Mouse (Mus musculus) stomach, embryonic 15.5 days (tissue): ENCODE results near the gene Eif4g1. TPM values are rescaled to one million over a fixed set of nuclear protein-coding genes. Genes with fewer than 3 reads are reported as not detected.
A peak's percentile ranks its signal among the peaks of the same experiment; 100 is the strongest.
"Not testable (repeated sequence)": the region's sequence is repeated elsewhere in the genome, so short reads cannot be mapped to it uniquely, and the experiment has no call there.

Source experiments
- ATAC-seq: fragments of 200-750 bp; cut with Nextera tagmentation; 2 replicates; pipeline ENCODE4 v1.8.0; 2017; ENCODE audit warnings: low read depth, moderate number of reproducible peaks, moderate TSS enrichment; ENCODE audit not compliant: insufficient read depth, low FRiP score
- H3K27ac ChIP-seq: fragments of 300-500 bp; sonication (generic); 2 replicates; pipeline ENCODE4 v1.5.1; 2015; ENCODE audit warnings: mild to moderate bottlenecking, inconsistent platforms
- H3K27me3 ChIP-seq: fragments of 300-500 bp; sonication (generic); replicated peaks from 2 replicates; pipeline ENCODE4 v1.6.1; 2015; ENCODE audit warnings: inconsistent platforms
- H3K36me3 ChIP-seq: fragments of 300-500 bp; sonication (generic); 2 replicates; pipeline ENCODE4 v1.6.1; 2015; ENCODE audit warnings: inconsistent platforms
- H3K4me1 ChIP-seq: fragments of 300-500 bp; sonication (generic); 2 replicates; pipeline ENCODE4 v1.6.1; 2015; ENCODE audit warnings: inconsistent platforms
- H3K4me2 ChIP-seq: fragments of 300-500 bp; sonication (generic); 2 replicates; pipeline ENCODE4 v1.6.1; 2015; ENCODE audit warnings: mild to moderate bottlenecking, inconsistent platforms
- H3K4me3 ChIP-seq: fragments of 300-500 bp; sonication (generic); replicated peaks from 2 replicates; pipeline ENCODE4 v1.5.1; 2015; ENCODE audit warnings: inconsistent platforms
- H3K9ac ChIP-seq: fragments of 300-500 bp; sonication (generic); 2 replicates; pipeline ENCODE4 v1.6.1; 2015; ENCODE audit warnings: inconsistent platforms
- H3K9me3 ChIP-seq: fragments of 300-500 bp; sonication (generic); 2 replicates; pipeline ENCODE4 v1.6.1; 2016; ENCODE audit warnings: inconsistent platforms
- WGBS: fragments of 180-500 bp; shearing (Covaris S2); methylation state at CpG from one replicate; pipeline ENCODE4 v1.1.7; 2015; 5-methylcytosine and 5-hydroxymethylcytosine counted together
- polyA plus RNA-seq: library from polyadenylated mRNA; unstranded; fragments of >200 nt; fragmentation: Nextera tagmentation; extraction: Ambion mirVana; gene quantifications from 2 replicates; pipeline ENCODE4 v1.2.1, GENCODE M21; 2015

The Eif4g1 gene
- 168 and 190 TPM in 2 replicates for polyA plus RNA-seq

- H3K4me3 ChIP-seq, ATAC-seq, H3K36me3 ChIP-seq, H3K27me3 ChIP-seq, H3K4me1 ChIP-seq, H3K9me3 ChIP-seq, H3K9ac ChIP-seq, H3K4me2 ChIP-seq, H3K27ac ChIP-seq: not testable (repeated sequence)
- WGBS, result 94% methylated on average over 6 of the region's 6 CpGs
Observed at GRCm38 (mm10) chr16:20668013-20668412, at the start of gene Eif4g1. TSS of gene Eif4g1 (plus strand) at chr16:20668313.

- 3% methylated on average over 81 of the region's 83 CpGs for WGBS
- ATAC-seq, result peak; percentile 56; the same call in 1 of the 2 replicates
- peak overlapping the region; percentile 67 for H3K4me3 ChIP-seq
- peaks cover 32% of the 10 kb centered on the region for H3K27me3 ChIP-seq
- H3K9ac ChIP-seq, result no peak overlapping the region
- H3K27ac ChIP-seq, result no peak overlapping the region
- H3K4me1 ChIP-seq, result peaks cover 24% of the 10 kb centered on the region
- H3K9me3 ChIP-seq, result no peaks in the 10 kb centered on the region
- H3K36me3 ChIP-seq, result no peaks in the 10 kb centered on the region
- peak overlapping the region; percentile 97 for H3K4me2 ChIP-seq
Observed at GRCm38 (mm10) chr16:20619541-20620398, 48.3 kb upstream of the Eif4g1 start.

DNA sequence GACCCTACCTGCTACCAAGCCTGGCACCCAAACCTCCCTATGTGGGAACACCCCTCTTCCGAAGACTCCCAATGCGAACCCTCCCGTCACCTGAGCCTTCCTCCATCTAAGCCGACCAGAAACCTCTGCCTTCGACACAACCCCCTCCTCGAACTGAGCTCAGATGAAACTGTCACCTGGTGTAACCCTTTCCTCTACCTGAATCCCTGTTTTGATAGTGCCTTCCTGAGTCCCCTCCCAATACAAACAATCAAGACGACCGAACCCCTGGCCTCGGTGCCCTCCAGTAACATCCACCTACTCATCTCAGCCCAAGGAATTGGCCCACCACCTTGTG, 47.7 kb upstream of the Eif4g1 start:
- no peak for ATAC-seq
- H3K9me3 ChIP-seq, result no peaks in the 10 kb centered on the region

GRCm38 (mm10) chr16:20620751-20621190, 47.3 kb upstream of the Eif4g1 start:
- H3K9me3 ChIP-seq, result no peaks in the 10 kb centered on the region
- H3K4me1 ChIP-seq, result peaks cover 24% of the 10 kb centered on the region
- H3K4me3 ChIP-seq, result peak overlapping the region; percentile 67
- 0% methylated on average over 32 of the region's 32 CpGs for WGBS
- H3K27ac ChIP-seq, result no peak overlapping the region
- H3K36me3 ChIP-seq, result no peaks in the 10 kb centered on the region
- peaks cover 32% of the 10 kb centered on the region for H3K27me3 ChIP-seq
- peak overlapping the region; percentile 97 for H3K4me2 ChIP-seq
- H3K9ac ChIP-seq, result peak overlapping the region; percentile 10; the same call in 1 of the 2 replicates
- ATAC-seq, result no peak

More for the DNA sequence above, 47.7 kb upstream of the Eif4g1 start:
- WGBS, result 3% methylated on average over 9 of the region's 9 CpGs
- Histone ChIP-seq H3K36me3 (no peaks in the 10 kb centered on the region), H3K27ac (no peak overlapping the region), H3K9ac (no peak overlapping the region), H3K4me2 (peak overlapping the region; percentile 97), H3K27me3 (peaks cover 32% of the 10 kb centered on the region), H3K4me3 (peak overlapping the region; percentile 67), H3K4me1 (peaks cover 24% of the 10 kb centered on the region)

DNA sequence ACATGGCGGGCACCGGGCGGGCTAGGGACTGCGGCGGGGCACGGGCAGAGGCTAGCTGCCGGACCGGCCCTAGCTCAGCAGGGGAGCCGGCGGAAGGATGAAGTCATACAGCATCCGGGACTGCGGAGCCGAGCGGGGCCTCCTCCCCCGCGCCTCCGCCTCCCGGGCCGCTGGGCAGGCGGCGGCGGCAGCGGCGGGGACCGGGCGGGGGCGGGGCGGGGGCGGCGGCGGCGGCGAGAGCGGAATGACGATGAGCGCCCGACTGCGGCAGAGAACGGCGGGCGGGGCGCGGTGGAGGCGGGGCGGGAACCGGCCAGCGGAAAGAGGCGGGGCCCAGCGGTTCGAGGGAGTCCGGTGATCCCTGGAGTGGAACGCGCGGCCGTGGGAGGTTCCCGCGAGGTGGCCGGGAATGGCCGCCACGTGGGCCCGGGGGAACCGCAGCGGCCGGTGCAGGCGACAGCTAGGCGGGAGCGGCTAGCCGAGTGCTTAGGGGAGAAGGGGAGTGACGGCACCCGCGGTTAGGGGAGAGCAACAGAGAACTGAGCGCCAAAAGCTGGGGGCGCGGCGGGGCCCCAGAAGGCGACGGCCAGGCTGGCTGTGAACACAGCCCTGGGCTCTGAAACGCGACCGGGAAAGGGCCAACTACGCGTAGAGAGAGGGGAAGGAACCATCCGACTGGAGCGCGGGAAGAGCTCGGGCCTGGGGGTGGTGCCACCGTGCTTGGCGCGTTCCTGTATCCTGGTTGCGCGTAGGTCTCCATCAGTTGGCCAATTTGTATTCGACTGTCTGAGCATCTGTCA, 46.7 kb upstream of the Eif4g1 start, which contains the start of gene Camk2n2:
Gene Camk2n2, minus strand, starts transcription at position 97 of the 800 bp plus-strand sequence.
- peak; percentile 50; the same call in 1 of the 2 replicates for ATAC-seq
- H3K4me2 ChIP-seq, result peak within 1 kb of the TSS; percentile 97
- H3K36me3 ChIP-seq, result no peaks in the 10 kb centered on the region
- 1% methylated on average over 71 of the region's 92 CpGs for WGBS
- peak within 1 kb of the TSS; percentile 45; the same call in 1 of the 2 replicates for H3K9ac ChIP-seq
- peaks cover 32% of the 10 kb centered on the region for H3K27me3 ChIP-seq
- H3K4me1 ChIP-seq, result peaks cover 24% of the 10 kb centered on the region
- no peaks in the 10 kb centered on the region for H3K9me3 ChIP-seq
- peak within 1 kb of the TSS; percentile 67 for H3K4me3 ChIP-seq
- H3K27ac ChIP-seq, result peak within 1 kb of the TSS; percentile 14; the same call in 1 of the 2 replicates

GRCm38 (mm10) chr16:20621991-20622685, 46.0 kb upstream of the Eif4g1 start:
- Histone ChIP-seq H3K36me3 (no peaks in the 10 kb centered on the region), H3K27ac (0 out of 2 replicates have a peak overlapping the region, but pooled peaks have one; percentile 14), H3K9ac (0 out of 2 replicates have a peak overlapping the region, but pooled peaks have one; percentile 20), H3K4me2 (peak overlapping the region; percentile 97), H3K27me3 (peaks cover 32% of the 10 kb centered on the region), H3K4me1 (peaks cover 24% of the 10 kb centered on the region), H3K9me3 (no peaks in the 10 kb centered on the region), H3K4me3 (peak overlapping the region; percentile 67)
- WGBS, result under 1% methylated on average over 37 of the region's 37 CpGs
- peak; percentile 28; the same call in 1 of the 2 replicates for ATAC-seq

- H3K4me3 ChIP-seq, result no peak overlapping the region
- ATAC-seq, result no peak
- H3K27me3 ChIP-seq, result peaks cover 32% of the 10 kb centered on the region
- H3K9ac ChIP-seq, result no peak overlapping the region
- H3K36me3 ChIP-seq, result no peaks in the 10 kb centered on the region
- WGBS, result 52% methylated on average over 2 of the region's 2 CpGs
- no peak overlapping the region for H3K27ac ChIP-seq
- no peaks in the 10 kb centered on the region for H3K9me3 ChIP-seq
- H3K4me2 ChIP-seq, result no peak overlapping the region
- peaks cover 24% of the 10 kb centered on the region for H3K4me1 ChIP-seq
Observed at GRCm38 (mm10) chr16:20623211-20623610, 44.9 kb upstream of the Eif4g1 start.

- peaks cover 8% of the 10 kb centered on the region; the same call in 1 of the 2 replicates for H3K4me1 ChIP-seq
- no peak overlapping the region for H3K4me2 ChIP-seq
- 54% methylated on average over 11 of the region's 11 CpGs for WGBS
Observed at GRCm38 (mm10) chr16:20628871-20629391, 39.2 kb upstream of the Eif4g1 start.

DNA sequence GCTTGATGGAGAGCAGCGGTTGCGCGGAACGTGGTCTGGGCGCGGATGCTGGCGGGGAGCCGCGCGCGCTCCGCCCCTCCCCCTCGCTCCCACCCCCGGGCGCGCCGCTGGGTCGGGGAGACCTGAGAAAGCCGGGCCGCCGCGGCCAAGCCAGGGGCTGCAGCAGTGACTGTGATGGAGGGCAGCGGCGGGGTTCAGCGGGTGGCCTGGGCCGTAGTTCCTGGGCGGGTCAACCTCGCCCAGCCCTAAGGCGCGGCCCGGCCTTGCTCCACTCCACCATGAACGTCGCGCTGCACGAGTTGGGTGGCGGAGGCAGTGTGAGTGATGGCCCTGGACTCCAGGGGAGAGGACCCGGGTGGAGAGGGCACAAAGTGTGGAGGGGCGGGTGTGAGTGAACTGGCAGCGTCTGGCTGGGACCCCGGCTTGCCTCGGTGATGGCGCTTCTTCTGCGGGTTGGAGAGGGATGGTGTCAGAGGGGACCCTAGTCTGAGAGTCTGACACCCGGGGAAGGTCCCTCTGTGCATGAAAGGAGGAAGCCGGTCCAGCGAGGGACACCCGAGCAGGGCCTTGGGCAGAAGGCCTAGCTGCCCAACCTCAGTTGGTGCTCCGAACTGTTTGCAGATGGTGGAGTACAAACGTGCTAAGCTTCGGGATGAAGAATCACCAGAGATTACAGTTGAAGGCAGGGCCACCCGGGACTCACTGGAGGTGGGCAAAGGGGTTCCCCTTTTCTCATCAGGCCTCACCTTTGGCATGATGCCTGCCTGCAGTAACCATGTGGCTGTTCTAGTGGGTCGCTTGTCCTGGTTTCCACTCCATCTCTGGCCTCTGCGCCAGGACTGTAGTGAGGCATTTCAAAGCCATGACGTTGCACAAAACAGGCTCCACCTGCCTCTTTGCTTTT, 38.1 kb upstream of the Eif4g1 start, which contains the start of gene Ece2:
Gene Ece2, plus strand, starts transcription at position 98 of the 904 bp plus-strand sequence.
- Histone ChIP-seq H3K27ac (no peak within 1 kb of the TSS), H3K4me2 (peak within 1 kb of the TSS; percentile 95), H3K36me3 (no peaks in the 10 kb centered on the region), H3K4me3 (peak within 1 kb of the TSS; percentile 51), H3K9me3 (no peaks in the 10 kb centered on the region), H3K9ac (peak within 1 kb of the TSS; percentile 52; the same call in 1 of the 2 replicates), H3K27me3 (peaks cover 12% of the 10 kb centered on the region; the same call in 1 of the 2 replicates), H3K4me1 (peaks cover 8% of the 10 kb centered on the region; the same call in 1 of the 2 replicates)
- ATAC-seq, result peak; percentile 27; the same call in 1 of the 2 replicates
- WGBS, result 6% methylated on average over 50 of the region's 54 CpGs

More at GRCm38 (mm10) chr16:20628871-20629391, 39.2 kb upstream of the Eif4g1 start:
- no peaks in the 10 kb centered on the region for H3K9me3 ChIP-seq
- H3K27me3 ChIP-seq, result peaks cover 12% of the 10 kb centered on the region; the same call in 1 of the 2 replicates
- no peaks in the 10 kb centered on the region for H3K36me3 ChIP-seq
- H3K27ac ChIP-seq, result no peak overlapping the region
- no peak for ATAC-seq
- no peak overlapping the region for H3K9ac ChIP-seq
- no peak overlapping the region for H3K4me3 ChIP-seq

GRCm38 (mm10) chr16:20637410-20637809, 30.7 kb upstream of the Eif4g1 start:
- no peak overlapping the region for H3K9ac ChIP-seq
- H3K4me3 ChIP-seq, result no peak overlapping the region
- 68% methylated on average over 8 of the region's 8 CpGs for WGBS
- H3K27me3 ChIP-seq, result no peaks in the 10 kb centered on the region
- H3K27ac ChIP-seq, result no peak overlapping the region
- ATAC-seq, result no peak
- H3K36me3 ChIP-seq, result no peaks in the 10 kb centered on the region
- no peaks in the 10 kb centered on the region for H3K4me1 ChIP-seq
- no peak overlapping the region for H3K4me2 ChIP-seq
- H3K9me3 ChIP-seq, result no peaks in the 10 kb centered on the region
